Mouse (Mus musculus) ES-Bruce4 (cell line): ENCODE data around the gene Fgfr2.

Experiments used
- CTCF ChIP-seq: IDR thresholded peaks from one replicate; pipeline ENCODE4 v1.8.1; 2011; ENCODE audit warnings: low read depth, low read length
- EP300 ChIP-seq: IDR thresholded peaks from 2 replicates; pipeline ENCODE4 v1.6.1; 2011; ENCODE audit warnings: low read depth, low read length; ENCODE audit not compliant: insufficient read depth

DNA sequence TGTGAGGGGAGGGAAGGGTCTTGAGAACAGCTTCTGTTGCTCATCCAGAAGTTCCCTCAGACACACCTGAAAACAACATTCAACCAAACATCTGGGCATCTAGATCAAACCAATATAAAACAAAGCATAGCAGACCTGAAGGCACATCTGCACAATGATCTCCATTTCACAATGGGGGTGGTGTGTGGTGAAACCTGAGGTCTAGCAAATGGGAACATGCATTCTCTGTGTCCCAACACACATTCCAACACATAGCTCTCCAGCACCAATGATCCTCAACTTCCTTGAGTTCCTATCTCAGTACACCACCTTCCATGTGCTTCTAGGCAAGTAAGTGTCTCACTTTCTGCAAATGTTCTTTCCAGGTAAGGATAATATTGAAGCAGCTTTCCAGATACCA is 707.3 kb downstream of the Fgfr2 start:
- TF ChIP-seq EP300 (no peak), CTCF (no peak)
